Mouse (Mus musculus) ovary, postnatal 14 days (tissue): ENCODE data around the gene Gsta3.

Experiments used
- DNase-seq: peaks from one replicate; pipeline ENCODE4 v3.0.0; 2022; ENCODE audit warnings: low spot score

The Gsta3 gene

GRCm38 (mm10) chr1:21301686-21302085, 61.3 kb downstream of the Gsta3 start:
- DNase-seq: no peak

- DNase-seq: no peak
These were observed 63.8 kb downstream of the Gsta3 start for GRCm38 (mm10) chr1:21304174-21304573.

GRCm38 (mm10) chr1:21304646-21305045, 64.3 kb downstream of the Gsta3 start:
- no peak for DNase-seq

DNA sequence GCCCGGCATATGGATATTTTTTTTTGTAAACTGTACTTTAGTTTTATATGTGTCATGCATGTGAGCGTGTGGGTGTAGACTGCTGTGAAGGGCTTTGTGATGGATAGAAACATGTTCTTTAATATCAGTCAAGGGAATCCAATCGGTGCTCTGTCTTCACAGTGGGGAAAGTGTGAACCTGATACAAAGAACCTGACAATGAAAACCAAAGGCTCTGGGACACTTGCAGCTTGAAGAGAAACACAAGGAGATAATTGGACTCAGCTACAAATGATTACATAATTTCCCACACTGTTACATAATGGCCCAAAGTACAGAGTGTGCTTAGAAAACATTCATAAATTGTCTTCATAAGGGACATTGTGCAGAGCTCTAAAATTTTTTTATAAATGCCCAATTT, 65.1 kb downstream of the Gsta3 start:
- no peak for DNase-seq

DNA sequence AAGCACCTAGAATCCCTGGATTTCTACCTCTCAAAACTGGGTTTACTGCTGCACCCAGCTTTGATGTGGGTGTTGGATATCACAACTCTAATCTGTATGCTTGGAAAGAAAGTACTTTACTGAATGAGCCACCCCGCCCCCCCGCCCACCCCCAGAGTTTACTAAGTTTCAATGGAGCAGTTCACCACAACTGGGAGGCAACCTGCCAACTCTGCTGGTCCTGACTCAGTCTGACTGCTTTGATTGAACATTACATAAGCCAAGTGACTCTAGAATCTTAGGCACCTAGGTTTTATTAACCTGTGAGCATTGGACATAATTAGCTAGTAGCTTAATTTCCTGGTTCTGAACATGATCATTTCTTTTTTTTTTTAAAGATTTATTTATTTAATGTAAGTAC, 73.9 kb downstream of the Gsta3 start:
- no peak for DNase-seq
